Mouse (Mus musculus) heart, adult 11 months (tissue): ENCODE data around the gene Olfr1386.
"Not testable (repeated sequence)": the region's sequence is repeated elsewhere in the genome, so short reads cannot be mapped to it uniquely, and the experiment has no call there.

Source experiments
- DNase-seq: peaks from one replicate; pipeline ENCODE4 v3.0.0; 2022

Olfr1386 gene

GRCm38 (mm10) chr11:49464746-49465145, at the start of gene Olfr1386:
TSS of gene Olfr1386 (plus strand) at chr11:49465046.
- not testable (repeated sequence) for DNase-seq

GRCm38 (mm10) chr11:49422767-49423166, 42.1 kb upstream of the Olfr1386 start, which contains the start of gene Olfr1389:
TSS of gene Olfr1389 (plus strand) at chr11:49423067.
- DNase-seq: peak; percentile 21

GRCm38 (mm10) chr11:49425257-49425927, 39.5 kb upstream of the Olfr1386 start:
- DNase-seq: no peak

GRCm38 (mm10) chr11:49429641-49430040, 35.2 kb upstream of the Olfr1386 start:
- DNase-seq: no peak

GRCm38 (mm10) chr11:49436411-49436810, 28.4 kb upstream of the Olfr1386 start, which contains the start of gene Olfr1388:
TSS of gene Olfr1388 (plus strand) at chr11:49436624.
- DNase-seq: no peak

- no peak for DNase-seq
Measured at GRCm38 (mm10) chr11:49455043-49455442, 9.8 kb upstream of the Olfr1386 start, which contains the start of gene Olfr1387. TSS of gene Olfr1387 (plus strand) at chr11:49455343.

- DNase-seq: peak; percentile 48
Measured at GRCm38 (mm10) chr11:49485973-49486372, 21.1 kb downstream of the Olfr1386 start.

- DNase-seq: not testable (repeated sequence)
Measured at GRCm38 (mm10) chr11:49488770-49489169, 23.9 kb downstream of the Olfr1386 start, which contains the start of gene Olfr1385. TSS of gene Olfr1385 (plus strand) at chr11:49489070.

- no peak for DNase-seq
Measured at GRCm38 (mm10) chr11:49518086-49518485, 53.2 kb downstream of the Olfr1386 start.

GRCm38 (mm10) chr11:49519348-49519747, 54.5 kb downstream of the Olfr1386 start, which contains the start of gene Olfr1383:
TSS of gene Olfr1383 (plus strand) at chr11:49519648.
- DNase-seq: no peak
